Mouse (Mus musculus): Measurements from ENCODE around the gene Jagn1. TPM values are rescaled to one million over a fixed set of nuclear protein-coding genes. Genes with fewer than 3 reads are reported as not detected.

The Jagn1 gene
- total RNA-seq, 2 experiments from 2014 or later, result 50.3 to 53.4 TPM

Other genes with a start within 250 kb of the Jagn1 start
- gene Lhfpl4, start 247.2 kb upstream of the Jagn1 start, total RNA-seq (2014; fragmentation: Nextera tagmentation), result 0.69 TPM in 1 of 2 replicates, not detected in the other
- gene Lhfpl4, start 247.2 kb upstream of the Jagn1 start, total RNA-seq (2017), result not detected in 2 replicates
- gene Mtmr14, start 204.7 kb upstream of the Jagn1 start, total RNA-seq (2014; fragmentation: Nextera tagmentation), result 17.0 and 26.6 TPM in 2 replicates
- gene Mtmr14, start 204.7 kb upstream of the Jagn1 start, total RNA-seq (2017), result 13.8 and 21.8 TPM in 2 replicates
- 0.74 and 0.99 TPM in 2 replicates for gene Cpne9, start 160.3 kb upstream of the Jagn1 start, total RNA-seq (2014; fragmentation: Nextera tagmentation)
- gene Cpne9, start 160.3 kb upstream of the Jagn1 start, total RNA-seq (2017), result 0.42 TPM in 1 of 2 replicates, not detected in the other
- gene Brpf1, start 135.4 kb upstream of the Jagn1 start, total RNA-seq (2014; fragmentation: Nextera tagmentation), result 45.0 and 53.5 TPM in 2 replicates
- gene Brpf1, start 135.4 kb upstream of the Jagn1 start, total RNA-seq (2017), result 20.3 and 22.0 TPM in 2 replicates
- gene Ogg1, start 115.6 kb upstream of the Jagn1 start, total RNA-seq (2014; fragmentation: Nextera tagmentation), result 9.9 and 23.7 TPM in 2 replicates
- gene Ogg1, start 115.6 kb upstream of the Jagn1 start, total RNA-seq (2017), result 3.8 and 9.4 TPM in 2 replicates
- gene Camk1, start 98.6 kb upstream of the Jagn1 start, total RNA-seq (2014; fragmentation: Nextera tagmentation), result 1.2 and 2.2 TPM in 2 replicates
- 2.9 and 17.8 TPM in 2 replicates for gene Camk1, start 98.6 kb upstream of the Jagn1 start, total RNA-seq (2017)
- 23.5 and 40.8 TPM in 2 replicates for gene Tada3, start 64.7 kb upstream of the Jagn1 start, total RNA-seq (2014; fragmentation: Nextera tagmentation)
- 19.8 and 20.3 TPM in 2 replicates for gene Tada3, start 64.7 kb upstream of the Jagn1 start, total RNA-seq (2017)
- gene Arpc4, start 64.5 kb upstream of the Jagn1 start, total RNA-seq (2014; fragmentation: Nextera tagmentation), result 128 and 162 TPM in 2 replicates
- 137 and 152 TPM in 2 replicates for gene Arpc4, start 64.5 kb upstream of the Jagn1 start, total RNA-seq (2017)
- 2.1 and 7.9 TPM in 2 replicates for gene Ttll3, start 53.3 kb upstream of the Jagn1 start, total RNA-seq (2014; fragmentation: Nextera tagmentation)
- 0.50 and 0.80 TPM in 2 replicates for gene Ttll3, start 53.3 kb upstream of the Jagn1 start, total RNA-seq (2017)
- gene Rpusd3, start 23.2 kb upstream of the Jagn1 start, total RNA-seq (2014; fragmentation: Nextera tagmentation), result 13.5 and 14.5 TPM in 2 replicates
- gene Rpusd3, start 23.2 kb upstream of the Jagn1 start, total RNA-seq (2017), result 16.8 and 25.1 TPM in 2 replicates
- gene Cidec, start 6.8 kb upstream of the Jagn1 start, total RNA-seq (2014; fragmentation: Nextera tagmentation), result not detected in 2 replicates
- not detected in 2 replicates for gene Cidec, start 6.8 kb upstream of the Jagn1 start, total RNA-seq (2017)
- gene Il17re, start 15.9 kb downstream of the Jagn1 start, total RNA-seq (2014; fragmentation: Nextera tagmentation), result 0.45 TPM in 1 of 2 replicates, not detected in the other
- not detected in 2 replicates for gene Il17re, start 15.9 kb downstream of the Jagn1 start, total RNA-seq (2017)
- gene Il17rc, start 28.9 kb downstream of the Jagn1 start, total RNA-seq (2014; fragmentation: Nextera tagmentation), result not detected in 2 replicates
- not detected in 2 replicates for gene Il17rc, start 28.9 kb downstream of the Jagn1 start, total RNA-seq (2017)
- gene Creld1, start 40.7 kb downstream of the Jagn1 start, total RNA-seq (2014; fragmentation: Nextera tagmentation), result 8.0 and 8.8 TPM in 2 replicates
- gene Creld1, start 40.7 kb downstream of the Jagn1 start, total RNA-seq (2017), result 1.6 and 6.1 TPM in 2 replicates
- gene Prrt3, start 59.4 kb downstream of the Jagn1 start, total RNA-seq (2014; fragmentation: Nextera tagmentation), result 0.37 TPM in 1 of 2 replicates, not detected in the other
- not detected in 2 replicates for gene Prrt3, start 59.4 kb downstream of the Jagn1 start, total RNA-seq (2017)
- 49.4 and 61.7 TPM in 2 replicates for gene Emc3, start 89.1 kb downstream of the Jagn1 start, total RNA-seq (2014; fragmentation: Nextera tagmentation)
- 28.3 and 43.9 TPM in 2 replicates for gene Emc3, start 89.1 kb downstream of the Jagn1 start, total RNA-seq (2017)
- 35.7 and 47.0 TPM in 2 replicates for gene Fancd2, start 89.1 kb downstream of the Jagn1 start, total RNA-seq (2014; fragmentation: Nextera tagmentation)
- gene Fancd2, start 89.1 kb downstream of the Jagn1 start, total RNA-seq (2017), result 31.3 and 43.7 TPM in 2 replicates
- 0.37 TPM in 1 of 2 replicates, not detected in the other for gene Fancd2os, start 158.1 kb downstream of the Jagn1 start, total RNA-seq (2014; fragmentation: Nextera tagmentation)
- not detected in 2 replicates for gene Fancd2os, start 158.1 kb downstream of the Jagn1 start, total RNA-seq (2017)
- 136 and 142 TPM in 2 replicates for gene Brk1, start 162.2 kb downstream of the Jagn1 start, total RNA-seq (2014; fragmentation: Nextera tagmentation)
- gene Brk1, start 162.2 kb downstream of the Jagn1 start, total RNA-seq (2017), result 68.2 and 68.8 TPM in 2 replicates
- gene Vhl, start 181.4 kb downstream of the Jagn1 start, total RNA-seq (2014; fragmentation: Nextera tagmentation), result 12.5 and 15.2 TPM in 2 replicates
- 7.8 and 8.6 TPM in 2 replicates for gene Vhl, start 181.4 kb downstream of the Jagn1 start, total RNA-seq (2017)
- gene Irak2, start 195.9 kb downstream of the Jagn1 start, total RNA-seq (2014; fragmentation: Nextera tagmentation), result 18.6 and 21.6 TPM in 2 replicates
- gene Irak2, start 195.9 kb downstream of the Jagn1 start, total RNA-seq (2017), result 30.4 and 37.3 TPM in 2 replicates

Data from megakaryocyte-erythroid progenitor cell, adult 5-6 weeks (primary cell).